Mouse (Mus musculus) kidney, postnatal 4 days (tissue): ENCODE results near the gene Adad2.

Source experiments
- DNase-seq, 2 experiments: peaks; one replicate each; pipeline ENCODE4 v3.0.0; 2021; ENCODE audit warnings: mixed read lengths in 2 of 2

The Adad2 gene

GRCm38 (mm10) chr8:119644429-119644960 lies 31.9 kb downstream of the Adad2 start:
- peak in 1 of 2 experiments; percentile 48 for DNase-seq

GRCm38 (mm10) chr8:119644981-119645597 lies 32.5 kb downstream of the Adad2 start:
- DNase-seq: no peak

- DNase-seq: no peak
These were observed 33.6 kb downstream of the Adad2 start for GRCm38 (mm10) chr8:119646197-119646596.

DNA sequence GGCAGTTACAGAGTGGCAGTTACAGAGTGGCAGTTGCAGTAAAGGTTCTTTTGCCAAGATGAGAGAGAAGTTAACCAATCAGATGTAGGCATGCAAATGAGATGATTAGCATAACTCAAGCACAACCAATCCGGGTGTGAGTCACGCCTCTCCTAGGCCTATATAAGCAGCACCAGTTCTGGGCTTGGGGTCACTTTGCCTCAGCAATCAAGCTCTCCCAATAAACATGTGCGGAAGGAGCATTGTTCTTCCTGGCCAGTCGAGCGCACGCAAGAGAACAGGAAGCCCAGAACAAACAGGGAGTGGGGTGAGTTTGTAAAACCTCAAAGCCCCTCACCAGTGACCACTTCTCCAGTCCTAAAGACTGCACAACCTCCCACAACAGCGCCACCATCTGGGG lies 34.3 kb downstream of the Adad2 start:
- no peak for DNase-seq

DNA sequence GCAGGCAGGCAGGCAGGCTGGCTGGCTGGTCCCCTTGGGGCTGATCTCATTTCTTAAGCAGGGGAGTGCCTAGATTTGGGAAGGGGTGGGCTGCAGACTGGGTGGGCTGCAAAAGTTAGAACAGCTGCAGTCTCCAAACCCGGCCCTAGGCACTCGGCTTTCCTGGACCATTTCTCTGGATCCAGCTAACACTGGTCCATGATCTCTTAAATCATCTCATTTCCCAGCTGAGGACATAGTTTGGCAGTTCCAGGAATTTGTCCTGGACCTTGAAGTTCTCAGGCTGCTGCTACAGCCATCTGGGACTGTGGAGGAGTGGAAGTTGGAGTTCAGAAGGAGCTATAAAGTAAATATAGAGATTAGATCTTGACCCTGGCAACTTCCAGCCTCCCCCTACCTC lies 38.8 kb downstream of the Adad2 start:
- DNase-seq: peak; percentile 41 to 62

- peak; percentile 52 to 56 for DNase-seq
These were observed 44.3 kb downstream of the Adad2 start for GRCm38 (mm10) chr8:119656709-119657464.

- peak; percentile 72 to 82 for DNase-seq
These were observed 48.5 kb downstream of the Adad2 start for GRCm38 (mm10) chr8:119661081-119661480.

DNA sequence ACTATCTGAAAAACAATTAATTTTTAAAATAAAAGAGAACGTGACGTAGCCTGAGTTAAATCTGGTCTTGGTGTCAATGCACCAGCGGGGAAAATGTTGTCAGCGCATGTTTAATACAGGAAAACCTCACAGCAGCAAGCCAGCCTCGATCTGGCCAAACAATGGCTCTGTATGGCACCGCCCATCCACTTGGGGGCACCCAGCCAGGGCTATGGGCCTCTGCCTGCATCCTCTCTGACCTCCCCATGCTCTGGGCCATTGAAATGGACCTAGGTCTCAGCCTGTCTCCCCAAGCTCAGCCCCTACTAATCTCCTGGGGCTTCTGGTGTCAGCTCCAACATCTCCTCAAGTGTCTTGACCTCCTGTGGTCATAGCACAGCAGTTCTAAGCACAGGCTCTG lies 49.3 kb downstream of the Adad2 start:
- DNase-seq: peak in 1 of 2 experiments; percentile 24

GRCm38 (mm10) chr8:119663440-119663839 lies 50.9 kb downstream of the Adad2 start:
- no peak for DNase-seq

- peak; percentile 67 to 78 for DNase-seq
These were observed 52.7 kb downstream of the Adad2 start for GRCm38 (mm10) chr8:119665270-119665669.
